Mouse (Mus musculus): Measurements from ENCODE around the gene Olfr1231.

The Olfr1231 gene

GRCm38 (mm10) chr2:89306974-89307373 is at the start of gene Olfr1231:
Gene Olfr1231 (minus strand): TSS chr2:89307074.
- DNase-seq (ENCODE audit: extremely low read depth, low read depth), result no peak

- DNase-seq (ENCODE audit: extremely low read depth, low read depth), result no peak
These were observed 35.4 kb upstream of the Olfr1231 start, which contains the start of gene Olfr1233 for GRCm38 (mm10) chr2:89342298-89342697. Gene Olfr1233 (minus strand): TSS chr2:89342398.

DNA sequence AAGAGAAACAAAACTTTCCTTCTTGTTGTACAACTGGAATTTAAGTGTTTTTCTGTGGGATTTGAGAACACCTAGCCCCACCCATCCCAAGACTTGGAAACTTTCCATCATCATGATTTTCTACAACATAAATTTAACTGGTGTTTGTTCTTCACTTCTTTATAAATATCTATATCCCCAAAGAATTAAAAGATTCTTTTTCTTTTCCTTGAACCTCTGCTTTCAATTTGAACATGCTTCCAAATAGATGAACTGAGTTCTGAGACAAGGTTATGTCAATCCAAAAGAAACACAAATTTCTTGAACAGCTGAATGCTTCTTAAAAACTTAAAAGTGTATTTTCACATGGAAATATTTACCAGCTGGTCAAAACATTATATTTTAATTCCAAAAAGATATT is 22.7 kb upstream of the Olfr1231 start, which contains the start of gene Olfr1232:
Gene Olfr1232, minus strand, starts transcription at position 101 of the 400 bp plus-strand sequence.
- DNase-seq (ENCODE audit: extremely low read depth, low read depth), result no peak

GRCm38 (mm10) chr2:89297168-89297567 is 9.7 kb downstream of the Olfr1231 start, which contains the start of gene Olfr1230:
Gene Olfr1230 (minus strand): TSS chr2:89297268.
- no peak for DNase-seq (ENCODE audit: extremely low read depth, low read depth)

GRCm38 (mm10) chr2:89287914-89288313 is 19.0 kb downstream of the Olfr1231 start, which contains the start of gene Olfr1229:
Gene Olfr1229 (minus strand): TSS chr2:89288014.
- DNase-seq (ENCODE audit: extremely low read depth, low read depth), result no peak

- DNase-seq (ENCODE audit: extremely low read depth, low read depth), result no peak
These were observed 52.9 kb downstream of the Olfr1231 start, which contains the start of gene Olfr1228 for GRCm38 (mm10) chr2:89253962-89254361. Gene Olfr1228 (minus strand): TSS chr2:89254062.
